Mouse (Mus musculus) CH12.LX (cell line): Measurements from ENCODE around the gene Popdc2.

ENCODE experiments used
- CTCF ChIP-seq, 2 experiments: IDR thresholded peaks in 1 of 2; conservative IDR thresholded peaks in 1 of 2; 2 replicates each; pipeline ENCODE4 v1.5.1; 2011 to 2012; ENCODE audit warnings: low read depth in 2 of 2, low read length in 2 of 2, improper control_type of control experiment in 1 of 2, inconsistent platforms in 1 of 2, mild to moderate bottlenecking in 1 of 2, moderate library complexity in 1 of 2
- E2F4 ChIP-seq: IDR thresholded peaks from 2 replicates; pipeline ENCODE4 v1.6.1; 2011; ENCODE audit warnings: low read depth, low read length, improper control_type of control experiment; ENCODE audit not compliant: insufficient replicate concordance
- ELF1 ChIP-seq: IDR thresholded peaks from 2 replicates; pipeline ENCODE4 v1.6.1; 2014; ENCODE audit warnings: low read depth, mild to moderate bottlenecking, inconsistent platforms, low read length, improper control_type of control experiment
- KAT2A ChIP-seq: IDR thresholded peaks from 2 replicates; pipeline ENCODE4 v1.6.1; 2012; ENCODE audit warnings: low read length, improper control_type of control experiment, inconsistent platforms; ENCODE audit not compliant: insufficient replicate concordance
- MAZ ChIP-seq: IDR thresholded peaks from 2 replicates; pipeline ENCODE4 v1.6.1; 2012; ENCODE audit warnings: low read depth, mild to moderate bottlenecking, inconsistent platforms, low read length, improper control_type of control experiment, moderate library complexity
- MXI1 ChIP-seq: IDR thresholded peaks from 2 replicates; pipeline ENCODE4 v1.6.1; 2011; ENCODE audit warnings: mild to moderate bottlenecking, low read depth, low read length, improper control_type of control experiment
- RAD21 ChIP-seq: IDR thresholded peaks from 2 replicates; pipeline ENCODE4 v1.6.1; 2011; ENCODE audit warnings: low read depth, mild to moderate bottlenecking, low read length, improper control_type of control experiment, moderate library complexity
- ZKSCAN1 ChIP-seq: IDR thresholded peaks from 2 replicates; pipeline ENCODE4 v1.6.1; 2012; ENCODE audit warnings: low read depth, inconsistent platforms, low read length, improper control_type of control experiment, borderline replicate concordance
- ZNF384 ChIP-seq: IDR thresholded peaks from 2 replicates; pipeline ENCODE4 v1.6.1; 2012; ENCODE audit warnings: low read depth, low read length, improper control_type of control experiment, inconsistent platforms

DNA sequence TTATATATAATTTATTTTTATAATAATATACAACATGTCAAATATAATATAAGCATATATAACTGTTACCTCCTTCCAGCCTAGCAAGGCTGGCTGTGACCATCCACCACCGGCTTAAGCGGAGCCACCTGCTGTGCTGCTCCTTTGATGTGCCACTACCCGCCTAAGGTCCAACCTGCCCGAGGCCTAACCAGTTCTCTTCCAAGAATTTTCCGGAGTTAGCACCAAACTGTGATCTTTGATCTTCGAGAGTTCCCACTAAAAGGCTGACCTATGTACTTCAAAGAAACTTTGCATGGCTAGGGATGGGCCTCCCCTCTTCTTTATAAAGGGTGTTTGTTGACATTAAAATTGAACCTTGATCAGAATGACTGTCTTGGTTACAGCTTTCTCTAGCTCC lies 27.6 kb upstream of the Popdc2 start:
- TF ChIP-seq CTCF (conservative IDR thresholded peaks at IDR 0.05 in 1 of 2, IDR thresholded peaks at IDR 0.05 in 1 of 2; ENCODE audit: low read depth in 2 of 2, low read length in 2 of 2) (no peak), KAT2A (no peak), ZNF384 (no peak), E2F4 (no peak), RAD21 (no peak), MXI1 (no peak), ZKSCAN1 (no peak), ELF1 (no peak), MAZ (no peak)
